Mouse (Mus musculus) embryonic facial prominence, embryonic 13.5 days (tissue): ENCODE data around the gene Foxk2. TPM values are rescaled to one million over a fixed set of nuclear protein-coding genes. Genes with fewer than 3 reads are reported as not detected.

Experiments used
- ATAC-seq: fragments of 200-750 bp; cut with Nextera tagmentation; 2 replicates; pipeline ENCODE4 v1.8.0; 2017; ENCODE audit warnings: low read depth; ENCODE audit not compliant: insufficient number of reproducible peaks, insufficient read depth, low FRiP score, low TSS enrichment
- H3K27ac ChIP-seq: fragments of 300-500 bp; sonication (generic); 2 replicates; pipeline ENCODE4 v1.5.1; 2015; ENCODE audit warnings: moderate library complexity, mild to moderate bottlenecking, inconsistent platforms
- H3K27me3 ChIP-seq: fragments of 300-500 bp; sonication (generic); 2 replicates; pipeline ENCODE4 v1.6.1; 2015; ENCODE audit warnings: mild to moderate bottlenecking, inconsistent platforms
- H3K36me3 ChIP-seq: fragments of 300-500 bp; sonication (generic); 2 replicates; pipeline ENCODE4 v1.6.1; 2015; ENCODE audit warnings: mild to moderate bottlenecking, inconsistent platforms
- H3K4me1 ChIP-seq: fragments of 300-500 bp; sonication (generic); 2 replicates; pipeline ENCODE4 v1.6.1; 2015; ENCODE audit warnings: inconsistent platforms
- H3K4me2 ChIP-seq: fragments of 300-500 bp; sonication (generic); 2 replicates; pipeline ENCODE4 v1.6.1; 2015; ENCODE audit warnings: moderate library complexity, mild to moderate bottlenecking, inconsistent platforms
- H3K4me3 ChIP-seq: fragments of 300-500 bp; sonication (generic); 2 replicates; pipeline ENCODE4 v1.5.1; 2015; ENCODE audit warnings: mild to moderate bottlenecking, inconsistent platforms
- H3K9ac ChIP-seq: fragments of 300-500 bp; sonication (generic); 2 replicates; pipeline ENCODE4 v1.6.1; 2015; ENCODE audit warnings: mild to moderate bottlenecking, inconsistent platforms
- H3K9me3 ChIP-seq: fragments of 300-500 bp; sonication (generic); 2 replicates; pipeline ENCODE4 v1.6.1; 2016; ENCODE audit warnings: inconsistent platforms
- whole genome bisulfite sequencing: fragments of 180-500 bp; shearing (Covaris S2); methylation state at CpG from one replicate; pipeline ENCODE4 v1.1.7; 2015; ENCODE audit warnings: mixed read lengths; 5-methylcytosine and 5-hydroxymethylcytosine counted together
- polyA plus RNA-seq: library from polyadenylated mRNA; unstranded; fragments of >200 nt; fragmentation: Nextera tagmentation; extraction: Ambion mirVana; gene quantifications from 2 replicates; pipeline ENCODE4 v1.2.1, GENCODE M21; 2015

Foxk2 gene
- polyA plus RNA-seq, 1 experiment from 2014 or later, result 9.9 TPM

GRCm38 (mm10) chr11:121235475-121236238 is 24.1 kb upstream of the Foxk2 start:
- peak overlapping the region; percentile 56 for H3K4me2 ChIP-seq
- no peak for ATAC-seq
- H3K36me3 ChIP-seq, result peaks cover 13% of the 10 kb centered on the region
- H3K4me1 ChIP-seq, result peaks cover 22% of the 10 kb centered on the region
- H3K9me3 ChIP-seq, result no peaks in the 10 kb centered on the region
- H3K4me3 ChIP-seq, result peak overlapping the region; percentile 83
- 27% methylated on average over 9 of the region's 9 CpGs for WGBS
- H3K27ac ChIP-seq, result peak overlapping the region; percentile 100
- no peak overlapping the region for H3K9ac ChIP-seq
- H3K27me3 ChIP-seq, result no peaks in the 10 kb centered on the region

GRCm38 (mm10) chr11:121236564-121237344 is 23.0 kb upstream of the Foxk2 start, which contains the start of gene Narf:
Gene Narf, plus strand, starts transcription at chr11:121237253.
- Histone ChIP-seq H3K9me3 (no peaks in the 10 kb centered on the region), H3K4me2 (peak within 1 kb of the TSS; percentile 61), H3K4me1 (peaks cover 22% of the 10 kb centered on the region), H3K9ac (peak within 1 kb of the TSS; percentile 90), H3K27ac (peak within 1 kb of the TSS; percentile 100), H3K4me3 (peak within 1 kb of the TSS; percentile 83), H3K36me3 (peaks cover 24% of the 10 kb centered on the region), H3K27me3 (no peaks in the 10 kb centered on the region)
- WGBS, result under 1% methylated on average over 50 of the region's 50 CpGs
- ATAC-seq, result peak; percentile 100

- Histone ChIP-seq H3K27me3 (no peaks in the 10 kb centered on the region), H3K4me1 (peaks cover 22% of the 10 kb centered on the region), H3K27ac (peak overlapping the region; percentile 100), H3K9me3 (no peaks in the 10 kb centered on the region), H3K4me2 (peak overlapping the region; percentile 61), H3K4me3 (peak overlapping the region; percentile 83), H3K9ac (peak overlapping the region; percentile 90), H3K36me3 (peaks cover 32% of the 10 kb centered on the region)
- WGBS, result 3% methylated on average over 28 of the region's 28 CpGs
- no peak; the same call in 1 of the 2 replicates for ATAC-seq
Observed at GRCm38 (mm10) chr11:121237345-121238128, 22.3 kb upstream of the Foxk2 start.

- Histone ChIP-seq H3K4me3 (no peak overlapping the region), H3K27me3 (no peaks in the 10 kb centered on the region), H3K36me3 (peaks cover 52% of the 10 kb centered on the region), H3K4me2 (peak overlapping the region; percentile 7; the same call in 1 of the 2 replicates), H3K4me1 (peaks cover 22% of the 10 kb centered on the region), H3K9me3 (no peaks in the 10 kb centered on the region), H3K9ac (no peak overlapping the region), H3K27ac (no peak overlapping the region)
- 99% methylated on average over 2 of the region's 2 CpGs for WGBS
- ATAC-seq, result no peak
Observed at GRCm38 (mm10) chr11:121239669-121240068, 20.1 kb upstream of the Foxk2 start.

- Histone ChIP-seq H3K9me3 (no peaks in the 10 kb centered on the region), H3K27me3 (no peaks in the 10 kb centered on the region), H3K27ac (no peak overlapping the region), H3K9ac (no peak overlapping the region), H3K36me3 (peaks cover 98% of the 10 kb centered on the region), H3K4me2 (no peak overlapping the region), H3K4me1 (no peaks in the 10 kb centered on the region), H3K4me3 (no peak overlapping the region)
- no peak for ATAC-seq
- 91% methylated on average over 8 of the region's 8 CpGs for WGBS
Observed at GRCm38 (mm10) chr11:121250196-121250595, 9.6 kb upstream of the Foxk2 start.

- Histone ChIP-seq H3K27ac (peak overlapping the region; percentile 68), H3K4me3 (peak overlapping the region; percentile 100), H3K4me2 (peak overlapping the region; percentile 96), H3K9ac (peak overlapping the region; percentile 99), H3K36me3 (peaks cover 46% of the 10 kb centered on the region), H3K9me3 (no peaks in the 10 kb centered on the region), H3K4me1 (peaks cover 25% of the 10 kb centered on the region), H3K27me3 (no peaks in the 10 kb centered on the region)
- peak; percentile 10; the same call in 1 of the 2 replicates for ATAC-seq
- WGBS, result under 1% methylated on average over 58 of the region's 60 CpGs
Observed at GRCm38 (mm10) chr11:121260211-121260906, 569 bp downstream of the Foxk2 start.

GRCm38 (mm10) chr11:121261074-121261473 is 1.3 kb downstream of the Foxk2 start:
- Histone ChIP-seq H3K4me2 (peak overlapping the region; percentile 96), H3K27me3 (no peaks in the 10 kb centered on the region), H3K4me3 (peak overlapping the region; percentile 100), H3K9ac (peak overlapping the region; percentile 99), H3K4me1 (peaks cover 25% of the 10 kb centered on the region), H3K9me3 (no peaks in the 10 kb centered on the region), H3K36me3 (peaks cover 46% of the 10 kb centered on the region), H3K27ac (no peak overlapping the region)
- 43% methylated on average over 2 of the region's 2 CpGs for WGBS
- no peak for ATAC-seq

- H3K4me3 ChIP-seq, result no peak overlapping the region
- ATAC-seq, result no peak
- H3K4me2 ChIP-seq, result no peak overlapping the region
- H3K4me1 ChIP-seq, result no peaks in the 10 kb centered on the region
- no peaks in the 10 kb centered on the region for H3K27me3 ChIP-seq
- H3K27ac ChIP-seq, result no peak overlapping the region
- peaks cover 10% of the 10 kb centered on the region for H3K36me3 ChIP-seq
- H3K9ac ChIP-seq, result no peak overlapping the region
- H3K9me3 ChIP-seq, result no peaks in the 10 kb centered on the region
- 92% methylated on average over 8 of the region's 8 CpGs for WGBS
Observed at GRCm38 (mm10) chr11:121277516-121277915, 17.7 kb downstream of the Foxk2 start.

GRCm38 (mm10) chr11:121278011-121278410 is 18.2 kb downstream of the Foxk2 start:
- no peak overlapping the region for H3K27ac ChIP-seq
- no peak overlapping the region for H3K9ac ChIP-seq
- H3K36me3 ChIP-seq, result peaks cover 6% of the 10 kb centered on the region
- H3K4me1 ChIP-seq, result no peaks in the 10 kb centered on the region
- H3K9me3 ChIP-seq, result no peaks in the 10 kb centered on the region
- H3K27me3 ChIP-seq, result no peaks in the 10 kb centered on the region
- H3K4me3 ChIP-seq, result no peak overlapping the region
- 90% methylated on average over 3 of the region's 3 CpGs for WGBS
- H3K4me2 ChIP-seq, result no peak overlapping the region
- no peak for ATAC-seq

GRCm38 (mm10) chr11:121282911-121283310 is 23.1 kb downstream of the Foxk2 start:
- peaks cover 34% of the 10 kb centered on the region for H3K36me3 ChIP-seq
- no peaks in the 10 kb centered on the region for H3K27me3 ChIP-seq
- 77% methylated on average over 6 of the region's 6 CpGs for WGBS
- H3K4me2 ChIP-seq, result no peak overlapping the region
- H3K9me3 ChIP-seq, result no peaks in the 10 kb centered on the region
- no peak overlapping the region for H3K27ac ChIP-seq
- no peaks in the 10 kb centered on the region for H3K4me1 ChIP-seq
- ATAC-seq, result no peak
- H3K9ac ChIP-seq, result no peak overlapping the region
- H3K4me3 ChIP-seq, result no peak overlapping the region

GRCm38 (mm10) chr11:121289859-121290258 is 30.1 kb downstream of the Foxk2 start:
- H3K27me3 ChIP-seq, result no peaks in the 10 kb centered on the region
- no peak overlapping the region for H3K4me2 ChIP-seq
- no peak for ATAC-seq
- 95% methylated on average over 3 of the region's 3 CpGs for WGBS
- H3K27ac ChIP-seq, result no peak overlapping the region
- H3K9me3 ChIP-seq, result no peaks in the 10 kb centered on the region
- H3K36me3 ChIP-seq, result peaks cover 89% of the 10 kb centered on the region
- no peak overlapping the region for H3K4me3 ChIP-seq
- H3K4me1 ChIP-seq, result no peaks in the 10 kb centered on the region
- no peak overlapping the region for H3K9ac ChIP-seq
